Mouse (Mus musculus) hindlimb bud, embryonic 11.5 days (tissue): ENCODE results near the gene Nfu1.
"Not testable (repeated sequence)": the region's sequence is repeated elsewhere in the genome, so short reads cannot be mapped to it uniquely, and the experiment has no call there.

Experiments used
- DNase-seq: peaks from one replicate; pipeline ENCODE4 v3.0.0-alpha.2; 2012; ENCODE audit warnings: low read depth, low spot score; ENCODE audit errors: extremely low spot score

The Nfu1 gene

DNA sequence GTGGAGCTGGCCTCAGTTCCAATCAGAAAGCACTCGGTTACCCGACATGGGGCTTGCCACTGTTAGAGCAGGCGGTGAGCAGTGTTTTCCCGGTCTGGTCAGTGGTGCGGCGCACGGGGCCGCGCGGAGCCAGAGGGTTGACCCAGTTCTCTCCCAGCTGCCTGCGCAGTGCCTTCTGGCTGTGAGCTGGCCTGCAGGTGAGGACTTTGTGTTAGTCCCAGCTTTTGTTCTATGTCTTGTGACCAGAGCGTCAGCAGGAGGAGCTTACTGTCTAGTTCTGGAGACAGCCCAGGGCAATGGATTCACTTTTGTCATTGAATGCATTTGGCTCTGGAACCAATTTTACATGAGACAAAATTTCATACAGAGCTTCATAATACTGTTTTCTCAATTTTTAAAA lies 12.8 kb downstream of the Nfu1 start:
- DNase-seq = no peak

DNA sequence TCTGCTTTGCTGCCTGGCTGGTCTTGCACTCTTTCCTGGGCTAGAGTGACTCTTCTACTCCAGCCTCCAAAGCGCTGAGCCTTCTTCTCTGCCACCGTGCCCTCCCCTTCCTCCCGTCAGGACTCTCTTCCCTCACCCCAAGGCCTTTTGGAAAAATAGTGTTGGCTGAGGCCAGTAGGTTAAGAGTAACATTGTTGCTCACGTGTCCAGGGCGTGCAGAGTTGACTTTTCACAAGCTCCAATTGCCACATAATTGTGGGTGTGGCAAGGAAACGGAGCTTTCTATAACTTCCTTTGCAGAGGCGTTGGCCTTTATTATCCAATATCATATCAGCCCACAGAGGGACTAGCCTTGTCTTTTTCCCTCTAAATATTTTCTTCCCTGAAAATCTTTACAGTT lies 17.9 kb downstream of the Nfu1 start:
- no peak for DNase-seq

DNA sequence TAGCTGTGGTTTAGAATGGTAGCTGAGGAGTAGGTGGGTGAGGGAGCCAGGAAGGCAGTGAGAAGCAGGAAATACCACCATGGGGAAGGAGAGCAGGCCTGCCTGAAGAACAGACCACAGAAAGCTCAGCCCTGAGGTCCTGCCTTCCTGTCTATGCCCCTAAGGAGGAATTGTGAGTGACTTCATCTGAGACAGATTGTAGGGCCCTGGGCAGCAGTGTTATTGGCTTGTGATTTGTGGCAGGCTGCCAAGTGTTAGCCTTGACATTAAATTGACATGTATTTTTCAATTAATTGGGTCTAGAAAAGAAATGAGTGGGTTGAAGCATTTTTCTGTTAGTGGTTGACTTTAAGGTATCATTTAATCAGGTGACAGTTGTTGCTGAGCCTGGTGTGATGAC lies 19.8 kb downstream of the Nfu1 start:
- no peak for DNase-seq

DNA sequence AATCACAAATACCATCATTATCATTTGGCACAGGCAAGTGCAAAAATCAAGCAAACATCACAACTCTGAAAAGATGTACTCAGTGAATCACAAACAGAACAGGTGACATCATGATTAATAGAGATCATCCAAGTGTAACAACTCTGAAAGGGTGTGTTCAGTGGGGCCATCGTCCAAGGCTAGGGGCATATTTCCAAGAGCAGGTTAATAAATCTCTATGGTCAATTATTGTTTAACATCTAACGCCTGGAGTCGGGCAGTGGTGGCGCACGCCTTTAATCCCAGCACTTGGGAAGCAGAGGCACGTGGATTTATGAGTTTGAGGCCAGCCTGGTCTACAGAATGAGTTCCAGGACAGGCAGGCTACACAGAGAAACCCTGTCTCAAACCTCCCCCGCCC lies 22.3 kb downstream of the Nfu1 start:
- not testable (repeated sequence) for DNase-seq

DNA sequence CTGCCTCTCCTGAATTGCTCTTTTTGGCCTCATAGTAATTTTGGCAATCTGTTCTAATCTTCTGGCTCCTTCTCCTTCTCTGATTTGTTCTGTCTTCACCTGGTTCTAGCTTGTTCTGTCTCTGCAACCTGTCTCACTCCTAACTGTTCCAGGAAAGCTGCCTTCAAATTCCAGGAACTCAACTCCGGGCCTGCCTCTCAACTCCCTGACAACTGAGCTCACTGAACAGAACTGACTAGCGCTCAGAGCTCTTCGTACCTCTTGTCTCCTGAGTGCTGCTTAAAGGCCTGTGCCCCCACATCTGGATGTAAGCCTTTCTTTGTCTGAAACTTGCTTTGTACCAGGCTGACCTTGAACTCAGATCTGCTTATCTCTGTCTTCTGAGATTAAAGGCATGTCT lies 23.4 kb downstream of the Nfu1 start:
- DNase-seq = no peak

DNA sequence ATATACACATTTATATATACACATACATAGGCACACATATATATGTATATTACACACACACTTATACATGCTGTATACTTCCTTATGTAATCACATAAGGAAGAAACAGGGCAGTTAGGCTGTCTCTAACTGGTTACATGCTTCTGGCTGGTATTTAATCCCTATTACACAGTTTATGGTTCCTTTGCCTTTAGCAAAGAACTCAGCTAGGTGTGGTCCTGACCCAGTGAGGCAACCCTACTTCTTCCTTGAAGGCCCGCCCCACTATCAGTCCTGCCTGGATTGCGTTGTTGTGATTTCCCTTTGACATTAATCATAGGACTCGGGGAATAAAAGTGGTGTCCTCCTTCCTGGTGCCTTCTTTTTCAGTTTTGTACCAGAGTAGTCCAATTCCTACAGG lies 25.4 kb downstream of the Nfu1 start:
- no peak for DNase-seq

DNA sequence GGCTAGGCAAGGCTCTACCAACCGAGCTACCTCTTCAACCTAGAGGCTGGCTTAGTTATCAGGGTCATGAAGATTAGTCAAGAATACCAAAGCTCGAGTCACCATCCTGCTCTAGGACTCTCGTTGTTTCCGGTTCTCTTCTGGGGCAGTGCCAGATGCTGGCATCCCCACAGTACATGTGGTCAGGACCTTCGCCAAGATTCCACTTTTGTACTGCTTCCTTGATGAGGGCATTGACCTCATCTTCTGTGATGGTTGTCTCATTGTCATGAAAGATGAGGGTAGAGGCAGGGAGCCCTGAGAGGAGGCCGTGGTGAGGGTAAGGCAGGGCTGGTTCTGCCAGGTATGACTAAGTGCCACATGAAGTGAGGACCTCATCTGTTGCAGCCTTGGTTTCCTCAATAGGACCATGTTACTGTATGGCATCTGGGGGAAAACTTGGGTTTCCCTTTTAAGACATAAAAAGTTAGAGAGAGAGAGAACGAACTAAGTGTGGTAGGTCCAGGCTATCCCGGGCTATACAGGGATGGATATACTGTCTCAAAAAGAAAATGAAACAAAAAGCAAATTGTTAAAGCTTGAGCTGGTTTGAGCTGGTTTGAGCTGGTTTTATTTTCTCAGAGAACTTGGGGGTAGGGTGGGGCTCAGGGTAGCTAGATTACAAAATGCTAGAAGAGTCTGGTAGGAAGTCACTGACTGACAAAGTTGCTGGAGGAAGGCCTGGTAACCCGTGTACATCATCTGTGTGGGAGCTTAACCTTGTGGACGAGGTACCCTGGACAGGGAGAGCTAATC lies 29.0 kb downstream of the Nfu1 start:
- no peak for DNase-seq

DNA sequence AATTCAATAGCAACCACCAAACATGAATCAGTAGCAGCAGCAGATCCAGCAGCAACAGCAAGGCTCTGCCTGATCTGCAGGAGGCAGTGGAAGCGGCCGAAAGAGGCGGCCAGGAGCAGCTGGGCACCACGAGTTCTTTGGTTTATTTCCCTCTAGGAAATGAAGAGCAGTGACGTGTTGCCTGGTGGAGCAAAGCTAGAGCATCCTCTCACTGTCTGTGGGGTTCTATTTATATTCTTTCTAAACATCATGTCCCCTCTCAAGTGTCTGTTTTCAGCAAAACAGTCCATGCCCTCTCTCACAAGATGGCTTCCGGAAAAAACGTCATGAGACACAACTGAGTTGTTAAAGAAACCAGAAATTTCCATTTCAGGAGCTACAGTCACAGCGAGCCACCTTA lies 30.1 kb downstream of the Nfu1 start:
- DNase-seq = no peak

DNA sequence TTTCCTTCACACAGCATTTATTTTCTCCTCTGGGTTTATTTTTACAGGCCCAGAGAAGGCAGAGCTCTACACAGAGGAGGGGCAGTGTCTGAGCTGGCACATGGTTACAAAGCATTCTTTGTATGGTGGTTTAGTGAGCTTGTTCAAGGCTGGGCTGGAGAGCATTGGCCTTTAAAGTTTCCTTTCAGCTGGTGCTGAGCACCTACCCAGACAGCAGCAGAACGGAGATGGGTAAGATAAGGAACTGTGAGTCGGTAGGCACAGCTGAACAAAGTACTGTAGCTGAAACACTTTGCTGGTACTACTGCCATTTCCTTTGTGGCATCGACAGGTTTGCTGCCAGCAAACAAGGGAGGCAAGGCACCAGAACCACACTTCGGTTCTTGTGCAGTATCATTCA lies 31.9 kb downstream of the Nfu1 start:
- DNase-seq = no peak

DNA sequence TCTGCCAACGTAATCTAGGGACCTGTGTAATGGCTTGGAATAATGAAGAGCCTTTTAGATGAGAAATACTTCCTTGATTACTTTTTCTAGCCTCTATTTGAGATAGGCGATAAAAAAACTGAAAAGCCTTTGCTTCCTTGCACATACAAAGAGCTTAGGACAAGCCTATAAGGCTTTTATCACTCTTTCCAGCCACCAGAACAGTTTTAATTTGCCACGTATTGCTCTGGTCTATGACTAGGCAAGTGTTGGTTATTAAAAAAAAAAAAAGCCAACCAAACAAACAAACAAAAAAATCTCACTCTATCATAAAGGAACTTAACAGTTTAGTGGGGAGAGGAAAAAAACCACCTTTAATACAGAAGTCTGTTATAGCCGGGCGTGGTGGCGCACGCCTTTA lies 32.4 kb downstream of the Nfu1 start:
- no peak for DNase-seq

DNA sequence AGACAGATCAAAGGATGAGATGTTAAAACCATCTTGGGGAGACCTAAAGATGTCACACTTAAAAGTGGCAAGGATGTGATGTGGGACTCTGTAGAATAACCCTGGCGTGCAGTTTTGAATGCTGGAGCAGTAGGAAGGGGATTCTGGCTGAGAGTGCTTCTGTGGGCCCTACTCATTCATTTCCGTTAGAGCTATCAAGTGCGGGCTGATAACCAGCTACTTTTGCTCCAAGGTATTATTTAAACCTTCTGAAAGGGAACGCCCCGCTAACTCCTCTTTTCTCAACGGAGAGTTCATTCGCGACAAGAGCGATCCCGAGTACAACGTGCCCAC lies 32.9 kb downstream of the Nfu1 start:
- DNase-seq = peak; percentile 8

DNA sequence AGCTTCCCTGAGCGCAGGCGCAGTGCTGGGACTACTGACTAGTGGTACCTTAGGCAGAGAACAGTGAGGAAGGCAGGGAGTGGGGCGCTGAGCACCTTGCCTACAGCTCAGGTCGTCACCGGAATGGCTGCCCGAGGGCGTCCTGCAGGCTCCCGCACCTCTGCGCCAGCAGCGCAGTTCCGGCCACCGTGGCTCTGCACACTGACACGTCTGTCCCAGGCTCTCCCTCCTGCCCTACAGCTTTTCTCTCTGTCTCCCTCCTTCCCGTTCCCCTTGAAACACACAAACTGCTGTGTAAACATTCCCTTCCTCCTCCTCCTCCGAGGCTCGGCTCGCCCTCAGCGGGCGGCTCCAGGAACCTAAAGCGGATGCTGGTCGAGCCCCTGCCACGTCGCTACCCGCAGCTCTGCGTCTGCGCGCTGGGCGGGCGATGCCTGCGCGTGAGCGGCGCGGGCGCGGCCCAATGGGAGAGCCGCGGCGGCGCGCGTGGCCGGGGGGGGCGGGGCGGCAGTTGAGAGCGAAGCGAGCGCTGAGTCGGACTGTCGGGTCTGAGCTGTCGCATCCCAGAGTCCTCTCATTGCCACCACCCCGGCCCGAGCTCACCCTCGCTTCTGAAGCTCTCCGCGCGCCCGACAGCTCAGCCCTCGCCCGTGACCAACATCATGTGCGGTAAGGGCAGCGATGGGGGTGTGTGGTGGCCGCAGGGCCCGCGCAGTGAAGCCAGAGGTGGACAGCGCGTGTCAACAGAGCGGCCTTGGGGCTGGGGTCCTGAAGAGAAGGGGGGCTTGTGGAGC lies 33.5 kb downstream of the Nfu1 start, which contains the start of gene Gfpt1:
TSS of gene Gfpt1 (plus strand) at position 510 of the 794 bp plus-strand sequence.
- peak; percentile 69 for DNase-seq

DNA sequence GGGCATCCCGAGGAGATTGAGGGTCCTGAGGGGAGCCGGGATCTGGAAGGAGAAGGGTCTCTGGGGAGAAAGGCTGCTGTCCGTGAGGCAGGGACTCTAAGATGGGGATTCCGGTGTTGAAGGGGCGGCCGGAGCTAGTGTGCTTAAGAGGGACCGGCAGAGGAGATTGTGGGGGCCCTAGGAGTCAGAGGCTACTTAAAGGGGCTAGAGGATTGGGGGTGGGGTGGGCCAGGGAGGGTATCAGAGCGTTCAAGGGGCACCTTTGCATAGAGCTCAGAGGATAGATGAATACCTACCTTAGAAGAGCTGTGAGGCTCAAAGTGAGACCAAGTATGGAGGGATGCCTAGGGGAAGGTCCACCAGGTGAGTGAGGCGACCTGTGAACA lies 34.1 kb downstream of the Nfu1 start:
- DNase-seq = no peak

DNA sequence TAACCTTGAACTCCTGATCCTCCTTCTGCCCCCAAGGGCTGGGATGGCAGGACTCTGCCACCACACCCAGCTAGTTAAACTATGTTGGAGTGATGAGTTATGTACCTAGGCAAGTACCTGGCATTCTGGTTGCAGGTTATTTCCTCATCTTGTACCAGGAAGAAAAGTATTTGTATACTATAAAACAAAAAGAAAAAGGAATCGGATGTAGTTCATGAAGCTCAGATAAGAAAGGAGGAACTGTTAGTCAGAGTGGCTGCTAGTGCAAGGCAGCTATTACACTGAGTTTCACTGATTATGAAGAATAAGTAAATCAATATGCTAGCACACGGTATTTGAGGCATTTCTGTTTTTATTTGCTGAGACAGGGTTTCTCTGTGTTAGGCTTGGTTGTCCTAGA lies 35.9 kb downstream of the Nfu1 start:
- no peak for DNase-seq

DNA sequence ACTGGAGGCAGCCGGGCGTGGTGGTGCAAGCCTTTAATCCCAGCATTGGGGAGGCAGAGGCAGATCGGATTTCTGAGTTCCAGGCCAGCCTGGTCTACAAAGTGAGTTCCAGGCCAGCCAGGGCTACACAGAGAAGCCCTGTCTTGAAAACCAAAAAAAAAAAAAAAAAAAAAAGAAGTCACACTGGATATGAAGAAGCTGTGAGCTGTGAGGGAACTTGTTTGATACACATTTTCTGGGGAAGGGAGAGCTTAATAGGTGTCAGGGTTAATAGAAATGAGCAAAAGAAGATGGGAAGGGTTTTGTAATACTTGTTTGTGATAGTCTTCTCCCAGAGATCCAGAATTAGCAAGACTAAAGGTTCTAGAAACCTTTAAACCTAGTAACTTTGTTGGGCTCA lies 36.5 kb downstream of the Nfu1 start:
- DNase-seq = no peak

DNA sequence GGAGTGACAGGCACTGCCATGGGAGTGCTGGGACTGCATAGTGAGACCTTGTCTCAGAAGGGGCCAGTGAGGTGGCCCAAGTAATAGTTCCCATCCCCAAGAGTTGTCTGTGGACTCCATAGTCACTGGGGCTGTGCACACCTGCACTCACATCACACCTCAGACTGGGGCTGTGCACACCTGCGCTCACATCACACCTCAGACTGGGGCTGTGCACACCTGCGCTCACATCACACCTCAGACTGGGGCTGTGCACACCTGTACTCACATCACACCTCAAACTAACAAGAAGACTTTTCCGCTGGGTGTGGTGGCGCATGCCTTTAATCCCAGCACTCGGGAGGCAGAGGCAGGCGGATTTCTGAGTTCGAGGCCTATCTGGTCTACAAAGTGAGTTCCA lies 39.7 kb downstream of the Nfu1 start:
- DNase-seq = not testable (repeated sequence)

DNA sequence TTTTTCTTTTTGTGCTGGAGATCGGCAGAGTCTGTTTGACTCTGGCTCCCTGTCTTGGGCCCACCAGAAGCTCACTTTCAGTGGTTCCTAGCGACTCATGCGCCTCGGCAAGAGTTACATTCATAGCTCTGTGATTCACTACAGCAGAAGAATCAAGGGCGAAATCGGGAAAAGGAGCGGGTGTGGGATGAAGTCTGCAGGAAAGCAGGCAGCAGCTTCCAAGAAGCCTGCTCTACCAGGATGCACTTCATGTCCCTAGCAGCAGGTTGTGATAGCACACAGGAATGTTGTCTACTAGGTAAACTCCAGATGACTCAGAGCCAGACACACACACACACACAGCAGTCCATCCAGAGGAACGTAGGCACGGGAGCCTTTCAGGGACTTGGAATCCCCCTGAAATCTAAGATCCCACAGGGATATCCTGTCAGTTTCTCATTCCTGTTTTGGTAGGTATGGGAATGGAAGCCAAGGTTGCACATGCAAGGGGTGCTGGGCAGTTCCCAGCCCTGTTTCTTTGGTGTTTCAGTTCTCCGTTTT lies 42.9 kb downstream of the Nfu1 start:
- no peak for DNase-seq

DNA sequence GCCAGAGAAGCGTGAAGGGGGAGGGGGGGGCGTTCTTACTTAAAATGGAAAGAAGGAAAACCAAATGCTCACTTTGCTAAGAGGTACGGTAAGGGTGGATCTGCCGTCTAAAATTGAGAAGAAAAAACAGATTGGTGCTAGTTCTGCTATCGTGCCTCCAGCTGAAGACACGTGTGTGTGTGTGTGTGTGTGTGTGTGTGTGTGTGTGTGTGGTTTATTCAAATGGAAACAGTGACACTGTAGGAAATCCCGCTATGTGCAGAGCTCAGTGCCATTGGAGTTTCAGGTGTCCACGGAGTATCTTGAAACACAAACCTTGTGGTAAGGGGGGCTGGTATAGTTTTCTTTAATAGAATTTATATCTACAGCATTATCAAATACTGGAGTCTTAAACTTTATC lies 45.2 kb downstream of the Nfu1 start:
- no peak for DNase-seq

DNA sequence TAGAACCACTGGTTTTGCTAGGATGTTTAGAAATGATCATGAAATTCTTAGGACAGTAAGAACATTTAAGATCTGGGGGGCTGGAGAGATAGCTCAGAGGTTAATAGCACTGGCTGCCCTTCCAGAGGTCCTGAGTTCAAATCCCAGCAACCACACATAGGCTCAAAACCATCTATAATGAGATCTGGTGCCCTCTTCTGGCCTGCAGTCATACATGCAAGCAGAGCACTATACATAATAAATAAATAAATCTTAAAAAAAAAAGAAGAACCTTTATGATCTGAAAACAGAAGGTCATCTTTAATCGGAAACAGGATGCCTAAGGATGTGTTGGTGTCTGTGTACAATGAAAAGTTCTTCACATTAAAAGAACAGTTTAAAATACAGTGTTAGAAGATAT lies 50.7 kb downstream of the Nfu1 start:
- no peak for DNase-seq

DNA sequence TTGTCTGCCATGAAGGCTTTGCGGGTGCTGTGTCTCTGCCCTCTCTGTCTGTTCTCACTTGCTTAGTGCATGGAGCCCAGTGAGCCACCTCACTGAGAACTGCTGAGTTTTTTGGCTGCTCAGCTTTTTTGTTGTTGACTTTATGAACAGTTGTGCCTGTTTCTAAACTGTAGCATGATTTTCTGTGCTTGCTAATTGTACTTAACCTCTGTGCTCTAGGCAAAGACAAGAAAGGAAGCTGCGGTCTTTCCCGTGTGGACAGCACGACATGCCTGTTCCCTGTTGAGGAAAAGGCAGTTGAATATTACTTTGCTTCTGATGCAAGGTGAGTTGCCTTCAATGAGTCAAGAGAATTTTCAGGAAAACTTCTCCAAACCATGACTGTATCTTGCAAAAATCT lies 54.5 kb downstream of the Nfu1 start:
- no peak for DNase-seq

DNA sequence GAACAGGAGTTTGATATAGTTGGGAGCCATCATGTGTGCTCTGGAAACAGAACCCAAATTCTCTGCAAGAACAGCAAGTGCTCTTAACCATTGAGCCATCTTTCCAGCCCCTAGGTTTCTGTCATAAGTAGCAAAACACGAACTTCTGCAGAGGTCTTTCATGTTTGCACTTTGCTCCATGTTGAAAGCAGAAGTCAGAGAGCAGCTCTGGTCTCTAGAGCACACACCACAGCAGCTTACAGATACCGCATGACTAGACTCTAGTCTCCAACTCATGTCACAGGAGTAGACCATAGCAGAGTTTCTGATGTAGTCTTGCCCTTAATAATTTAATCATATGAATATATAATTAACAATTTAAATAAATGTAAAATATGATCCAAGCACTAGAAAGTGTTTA lies 59.2 kb downstream of the Nfu1 start:
- DNase-seq = no peak

DNA sequence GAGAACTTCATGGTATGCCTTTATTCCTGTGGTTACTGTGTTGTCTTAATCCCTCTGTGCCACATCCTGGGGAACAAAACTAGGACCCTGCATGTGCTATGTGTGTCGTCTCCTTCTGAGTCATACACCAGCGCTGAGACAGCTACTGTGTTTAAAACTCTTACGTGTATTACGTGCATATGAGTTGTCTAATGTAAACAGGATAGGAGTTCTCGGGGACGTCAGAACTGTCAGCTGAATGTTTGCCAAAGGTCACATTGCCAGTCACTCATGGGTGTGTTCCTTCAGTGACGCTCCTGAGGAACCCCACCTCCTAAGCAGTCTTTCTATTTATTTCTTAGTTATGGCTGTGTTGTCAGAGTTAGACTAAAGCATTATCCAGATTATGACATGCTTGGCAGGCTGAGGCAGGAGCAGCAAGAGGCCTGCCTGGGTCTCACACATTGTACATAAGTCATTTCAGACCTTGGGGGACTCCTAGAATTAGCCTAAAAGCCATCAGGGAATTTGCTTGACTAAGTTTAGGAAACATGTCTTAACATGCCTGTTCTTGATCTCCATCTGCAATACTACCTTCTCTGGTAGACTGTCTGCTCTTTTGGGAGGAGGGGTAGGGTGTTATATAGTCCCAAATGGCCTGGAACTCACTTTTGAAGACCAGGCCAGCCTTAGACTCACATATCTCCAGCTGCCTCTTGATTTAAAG lies 60.3 kb downstream of the Nfu1 start:
- DNase-seq = no peak
